Mouse (Mus musculus) heart, postnatal 0 days (tissue): Measurements from ENCODE around the gene Tppp3.

Experiments used
- CTCF ChIP-seq: IDR thresholded peaks from 2 replicates; pipeline ENCODE4 v1.5.1; 2016; ENCODE audit warnings: antibody characterized with exemption, control low read depth, low read depth
- EP300 ChIP-seq: IDR thresholded peaks from 2 replicates; pipeline ENCODE4 v1.6.1; 2016; ENCODE audit warnings: antibody characterized with exemption, low read depth

DNA sequence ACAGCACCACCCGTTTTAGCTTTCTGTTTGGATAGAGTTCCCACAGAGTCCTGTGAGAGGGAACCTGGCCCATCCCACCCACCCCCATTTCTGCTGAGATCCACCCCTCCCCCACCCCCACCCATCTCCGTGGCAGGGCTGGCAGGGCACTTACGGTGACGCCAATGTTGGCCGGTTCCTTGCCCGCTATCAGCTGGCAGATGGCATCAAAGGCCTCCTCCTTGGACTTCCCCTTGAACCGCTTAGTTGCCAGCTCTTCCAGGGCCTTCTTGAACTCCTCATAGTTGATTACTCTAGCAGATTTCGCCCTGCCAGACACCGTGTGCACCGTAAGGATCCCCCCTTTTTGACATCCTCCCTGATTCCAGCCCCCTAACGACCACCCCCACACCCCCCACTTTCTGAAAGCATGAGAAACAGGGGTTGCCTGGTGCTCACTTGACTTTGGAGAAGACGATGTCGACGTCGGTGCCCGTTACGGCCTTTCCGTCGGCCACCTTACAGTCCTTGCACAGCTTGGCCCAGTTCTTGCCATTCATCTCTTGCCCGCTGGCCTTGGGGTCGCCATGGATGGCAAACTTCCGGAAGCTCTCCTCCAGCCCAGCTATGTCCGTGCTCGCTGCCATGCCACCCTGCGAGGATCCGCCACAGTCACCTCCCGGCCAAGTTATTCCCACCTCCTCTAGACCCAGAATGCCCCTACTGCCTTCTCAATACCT, 3.2 kb downstream of the Tppp3 start:
- TF ChIP-seq EP300 = no peak
- TF ChIP-seq CTCF = no peak
